Mouse (Mus musculus) heart, postnatal 10 days (tissue): ENCODE data around the gene Tmem168. TPM values are rescaled to one million over a fixed set of nuclear protein-coding genes. Genes with fewer than 3 reads are reported as not detected.

ENCODE experiments used
- DNase-seq, 2 experiments: peaks; one replicate each; pipeline ENCODE4 v3.0.0; 2021
- intact Hi-C: fragments of 180-260 bp; cut with DNase I; formaldehyde crosslinking; loops from one replicate; pipeline ENCODE4 v1.15.1; 2025
- total RNA-seq, 2 experiments: library from RNA; stranded (reverse); gene quantifications; 2 replicates each; pipeline ENCODE4 v1.2.3; 2021

Tmem168 gene
- total RNA-seq = 10 to 100 TPM; 23.9 to 25.4 TPM

DNA sequence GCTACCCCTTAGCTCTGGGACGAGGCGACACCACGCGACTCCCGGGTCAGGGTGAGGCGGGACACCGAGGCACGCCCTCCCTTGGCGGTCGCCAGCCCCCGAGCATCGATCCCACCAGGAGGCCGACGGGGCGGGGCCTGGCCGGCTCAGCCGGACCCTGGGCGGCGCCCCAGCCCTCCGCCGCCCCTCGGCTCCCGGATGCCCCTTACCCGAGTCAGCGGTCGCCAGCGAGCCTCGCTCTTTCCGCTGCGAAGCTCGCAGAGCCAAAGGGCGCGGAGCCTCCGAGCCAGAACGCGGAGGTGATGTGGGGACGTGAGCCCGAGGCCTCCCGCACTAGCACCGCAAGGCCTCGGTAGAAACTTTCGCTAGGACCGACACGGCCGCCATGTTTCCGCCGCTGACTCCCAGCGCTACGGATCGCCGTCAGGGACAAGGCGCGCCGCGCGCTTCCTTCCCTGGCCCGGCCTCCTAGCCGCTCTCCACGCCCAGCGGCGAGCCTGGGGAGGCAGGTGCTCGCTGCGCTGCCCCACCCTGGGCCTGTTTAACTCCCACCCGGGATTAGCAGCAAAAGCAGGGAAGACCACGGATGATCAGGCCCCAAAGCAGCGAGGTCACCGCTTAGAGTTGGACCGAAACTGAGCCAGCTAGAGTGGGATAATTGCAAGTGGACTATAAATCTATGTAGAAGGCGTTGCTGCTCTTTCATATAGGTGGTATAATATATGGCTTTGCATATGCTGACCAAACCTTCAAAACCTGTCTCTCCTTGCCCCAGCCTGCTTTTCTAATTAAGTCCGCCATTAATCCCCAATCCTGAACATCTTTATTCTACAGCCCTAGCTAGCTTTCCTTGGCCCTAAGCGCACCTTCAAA lies at the start of gene Tmem168:
Gene Tmem168 (minus strand): TSS at position 480 of the 873 bp plus-strand sequence.
- intact Hi-C loops = loop anchor here (2.0 kb wide), 1 partner anchor 71 kb away; no protein-coding TSS in a partner anchor
- peak; percentile 95 to 97 for DNase-seq

DNA sequence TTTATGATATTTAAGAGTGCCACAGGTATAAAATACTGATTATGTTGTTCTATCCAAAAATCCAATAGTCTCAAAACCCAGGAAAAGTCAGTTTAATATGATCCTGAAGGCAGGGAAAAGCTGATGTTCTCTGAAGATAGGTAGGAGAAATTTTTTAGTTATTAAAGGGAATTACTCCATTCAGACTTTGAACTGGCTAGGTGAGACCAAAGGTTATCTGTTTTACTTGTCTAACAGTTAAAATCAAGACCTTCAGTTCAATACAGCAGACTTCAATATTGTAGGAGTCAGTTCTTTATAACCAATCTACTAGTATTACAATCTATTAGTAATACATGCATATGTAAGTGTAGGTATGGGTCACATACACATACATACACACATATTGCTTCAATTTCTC lies 46.2 kb upstream of the Tmem168 start:
- intact Hi-C loops = no loop called here
- DNase-seq = no peak

DNA sequence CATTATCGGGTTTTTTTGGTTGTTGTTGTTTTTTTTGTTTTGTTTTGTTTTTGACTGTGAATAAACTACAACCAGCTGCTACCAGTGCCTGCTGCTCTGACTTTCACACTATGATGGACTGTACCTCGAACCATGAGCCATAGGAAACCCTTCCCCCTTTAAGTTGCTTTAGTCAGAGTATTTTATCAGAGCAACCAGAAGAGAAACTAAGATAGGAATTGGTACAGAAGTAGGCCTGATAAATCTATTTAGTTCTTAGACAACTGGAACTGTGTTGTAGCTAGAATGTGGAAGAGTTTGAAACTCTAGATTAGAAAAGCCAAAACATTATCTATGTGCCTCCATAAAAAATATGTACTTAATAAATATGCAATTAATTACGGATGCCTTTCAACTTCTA lies 44.4 kb upstream of the Tmem168 start:
- intact Hi-C loops = no loop called here

DNA sequence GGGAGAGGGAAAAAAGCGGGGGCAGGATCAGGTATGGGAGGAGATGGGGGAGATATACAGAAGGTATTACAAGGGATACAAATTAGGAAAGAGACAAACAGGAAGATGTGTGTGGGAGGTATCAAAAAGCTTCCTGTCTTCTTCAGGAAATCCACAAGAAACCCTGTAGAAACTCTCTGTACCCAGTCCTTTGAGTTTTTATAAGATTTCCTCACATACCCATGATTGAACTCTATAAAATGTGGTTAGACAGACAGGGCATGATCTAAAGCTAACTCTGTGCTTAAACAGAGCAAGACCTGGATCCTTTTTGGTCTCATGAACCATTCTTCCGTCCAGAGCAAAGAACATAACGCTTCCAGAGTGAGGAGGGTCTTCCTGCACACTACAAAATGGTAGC lies 43.0 kb upstream of the Tmem168 start:
- DNase-seq = no peak
- intact Hi-C loops = no loop called here

More for the DNA sequence above, 44.4 kb upstream of the Tmem168 start:
- DNase-seq = no peak

- intact Hi-C loops = no loop called here
- no peak for DNase-seq
Measured at GRCm38 (mm10) chr6:13648305-13648704, 40.4 kb upstream of the Tmem168 start.

DNA sequence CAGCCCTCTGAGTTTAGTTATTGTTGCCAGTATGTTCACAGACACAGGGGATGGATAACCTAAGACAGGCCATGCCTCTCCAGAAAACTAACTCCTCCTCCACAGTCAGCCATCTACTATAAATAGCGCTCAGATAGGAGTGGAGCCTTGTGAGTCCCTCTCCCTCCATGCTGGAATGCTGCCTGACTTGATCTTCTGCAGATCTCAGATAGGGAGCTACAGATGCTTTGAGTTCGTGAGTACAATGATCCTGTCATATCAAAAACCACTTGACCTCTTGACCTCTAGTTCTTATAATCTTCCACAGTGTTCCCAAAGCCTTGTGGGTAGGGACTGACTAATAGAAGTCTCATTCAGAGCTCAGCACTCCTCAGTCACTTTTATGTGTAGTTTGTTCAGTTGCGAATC lies 28.7 kb upstream of the Tmem168 start:
- intact Hi-C loops = no loop called here
- peak; percentile 31 to 46 for DNase-seq

DNA sequence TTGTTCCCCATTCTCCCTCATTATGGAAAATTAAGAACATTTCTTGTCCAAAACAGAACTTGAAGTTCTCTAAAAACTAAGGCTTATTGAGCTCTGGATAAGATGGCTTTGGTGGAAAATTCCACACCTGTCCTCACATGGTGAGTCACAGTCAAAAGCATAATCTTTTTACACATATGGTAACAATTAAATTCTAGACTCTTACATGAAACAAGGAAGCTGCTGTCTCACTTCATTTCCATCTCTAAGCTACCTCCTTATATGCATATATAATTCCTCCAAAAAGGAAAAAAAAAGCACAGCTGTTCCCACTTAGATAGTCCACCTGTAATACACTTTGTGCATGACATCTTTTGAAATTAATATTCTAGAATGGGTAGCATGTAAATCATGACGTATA lies 24.7 kb upstream of the Tmem168 start:
- no peak for DNase-seq
- intact Hi-C loops = no loop called here

DNA sequence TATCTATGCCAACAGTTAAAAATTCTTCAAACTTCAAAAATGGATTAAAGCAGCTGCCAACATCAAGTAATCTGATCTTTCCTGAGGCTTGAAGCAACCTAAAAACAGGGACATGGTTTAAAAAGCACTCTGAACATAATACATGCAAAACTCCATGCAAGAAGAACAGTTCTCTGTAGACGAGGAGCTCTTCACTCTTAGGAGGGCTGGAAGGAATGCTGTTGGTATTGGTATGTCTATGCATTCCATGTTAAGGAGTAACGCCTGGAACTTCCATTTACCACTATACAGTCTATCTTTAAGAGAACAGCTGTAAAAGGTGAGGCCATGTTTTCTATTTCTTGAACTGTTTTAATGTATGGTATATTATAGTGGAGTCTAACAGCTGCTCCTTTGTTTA lies 22.7 kb upstream of the Tmem168 start:
- intact Hi-C loops = no loop called here
- no peak for DNase-seq

DNA sequence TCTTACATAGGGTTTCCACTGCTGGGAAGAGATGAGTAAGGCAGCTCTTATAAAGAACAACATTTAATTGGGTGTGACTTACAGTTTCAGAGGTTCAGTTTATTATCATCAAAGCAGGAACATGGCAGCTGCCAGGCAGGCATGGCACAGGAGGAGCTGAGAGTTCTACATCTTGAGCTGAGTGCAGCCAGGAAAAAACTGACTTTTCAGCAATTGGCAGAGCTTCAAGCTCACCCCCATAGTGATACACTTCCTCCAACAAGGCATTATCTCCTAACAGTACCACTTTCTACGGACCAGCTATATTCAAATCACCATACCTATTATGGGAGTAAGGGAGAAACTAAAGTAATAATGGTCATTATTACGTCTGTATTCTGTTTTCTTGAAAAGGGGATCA lies 11.7 kb upstream of the Tmem168 start:
- DNase-seq = no peak
- intact Hi-C loops = no loop called here

GRCm38 (mm10) chr6:13617110-13617509 lies 9.2 kb upstream of the Tmem168 start:
- no peak for DNase-seq
- intact Hi-C loops = no loop called here

GRCm38 (mm10) chr6:13614568-13614967 lies 6.7 kb upstream of the Tmem168 start:
- no peak for DNase-seq
- intact Hi-C loops = no loop called here

GRCm38 (mm10) chr6:13613671-13614070 lies 5.8 kb upstream of the Tmem168 start:
- intact Hi-C loops = no loop called here
- DNase-seq = no peak

DNA sequence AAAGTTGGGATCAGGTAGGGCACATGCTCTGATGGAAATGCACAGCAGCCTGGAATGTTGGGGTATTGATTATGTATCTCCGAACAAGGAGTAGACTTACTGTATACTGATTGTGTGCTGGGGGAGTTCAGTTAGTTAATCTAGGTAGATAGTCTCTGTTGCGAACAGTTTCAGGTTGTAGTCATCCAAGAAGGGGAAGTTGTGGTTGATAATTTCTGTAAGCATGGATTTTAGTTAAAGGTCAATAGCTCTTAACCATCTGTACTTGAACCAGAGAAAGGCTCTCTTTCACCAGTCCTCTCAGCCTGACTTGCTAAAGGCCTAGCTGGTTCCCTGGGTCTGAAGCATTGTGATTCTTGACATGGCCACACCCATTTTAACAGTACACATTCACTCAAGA lies 3.0 kb upstream of the Tmem168 start:
- intact Hi-C loops = no loop called here

DNA sequence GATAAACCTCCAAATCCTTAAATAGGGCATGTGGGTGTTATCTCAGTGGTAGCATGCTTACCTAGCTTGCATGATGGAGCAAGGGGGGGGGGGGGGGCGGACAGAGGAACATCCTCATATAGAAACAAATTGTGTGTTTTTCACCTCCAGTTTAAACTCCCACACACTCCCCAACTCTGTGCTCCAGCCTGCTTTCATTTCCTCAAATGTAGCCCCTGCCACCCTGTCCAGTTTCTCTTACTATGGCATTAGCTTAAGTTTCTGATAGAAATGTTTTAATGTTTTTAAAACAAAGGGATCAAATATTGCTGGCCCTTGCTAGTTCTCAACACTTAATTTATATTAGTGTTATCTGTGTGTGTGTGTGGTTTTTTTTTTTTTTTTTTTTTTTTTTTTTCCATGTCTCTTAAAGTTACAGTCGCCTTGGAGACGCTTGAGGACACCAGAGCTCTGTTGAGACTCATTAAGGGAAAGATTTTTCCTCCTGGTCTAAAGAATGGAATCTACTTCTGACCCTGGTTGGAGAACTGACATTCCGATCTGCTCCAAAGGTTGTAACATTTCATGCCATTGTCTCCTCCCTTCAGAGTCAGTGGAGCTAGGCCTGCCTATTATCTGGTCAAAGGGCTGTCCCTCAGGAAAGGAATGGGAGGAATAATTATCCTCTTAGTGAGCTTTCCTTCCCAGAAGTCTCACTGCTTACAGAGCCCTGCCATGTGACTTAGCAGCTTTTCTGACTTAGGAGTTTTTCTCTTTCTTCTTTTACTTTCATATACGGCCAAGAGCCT lies 1.6 kb upstream of the Tmem168 start:
- intact Hi-C loops = loop anchor here (2.0 kb wide), 1 partner anchor 69 kb away; no protein-coding TSS in a partner anchor
- DNase-seq = no peak

More for the DNA sequence above, 3.0 kb upstream of the Tmem168 start:
- no peak for DNase-seq

- intact Hi-C loops = no loop called here
- no peak for DNase-seq
Measured at GRCm38 (mm10) chr6:13606921-13607620, 829 bp downstream of the Tmem168 start.

- DNase-seq = no peak
- intact Hi-C loops = no loop called here
Measured at GRCm38 (mm10) chr6:13606394-13606793, 1.5 kb downstream of the Tmem168 start.

GRCm38 (mm10) chr6:13603134-13603533 lies 4.8 kb downstream of the Tmem168 start:
- DNase-seq = no peak
- intact Hi-C loops = no loop called here

- peak; percentile 36 to 47 for DNase-seq
- intact Hi-C loops = no loop called here
Measured at GRCm38 (mm10) chr6:13601587-13601986, 6.3 kb downstream of the Tmem168 start.

GRCm38 (mm10) chr6:13598239-13598923 lies 9.5 kb downstream of the Tmem168 start:
- no peak for DNase-seq
- intact Hi-C loops = no loop called here

DNA sequence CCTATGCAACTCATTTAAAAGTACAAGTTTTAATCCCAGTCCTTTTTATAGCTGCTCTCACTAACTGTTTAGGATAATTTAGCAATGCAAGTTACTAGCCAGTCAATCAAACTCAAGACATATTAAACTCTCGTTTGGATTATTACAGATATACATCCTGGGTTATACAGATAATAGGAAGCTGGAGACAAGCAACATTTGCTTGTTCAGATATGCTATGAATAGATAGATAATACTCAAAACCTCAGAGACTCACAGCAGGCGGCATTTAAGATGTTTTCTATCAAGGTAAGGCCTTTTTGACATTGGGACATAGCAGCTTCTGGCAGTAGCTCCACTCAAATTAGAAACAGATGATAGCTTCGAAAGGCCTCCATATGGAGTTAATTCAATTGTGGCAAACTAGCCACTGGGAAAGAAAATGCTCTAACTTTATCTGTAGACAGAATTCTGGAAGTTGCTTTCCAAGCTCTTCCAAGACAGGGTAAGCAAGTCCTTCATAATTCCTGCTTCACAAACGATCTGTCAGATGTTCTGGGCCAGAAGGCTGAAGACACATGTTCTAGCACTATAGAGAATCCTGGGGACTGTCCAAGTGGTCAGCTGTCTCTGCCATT lies 15.1 kb downstream of the Tmem168 start:
- intact Hi-C loops = no loop called here
- no peak for DNase-seq
